Comparison of ENCODE assay signal across 9 mouse cellular contexts in the genomic region with DNA sequence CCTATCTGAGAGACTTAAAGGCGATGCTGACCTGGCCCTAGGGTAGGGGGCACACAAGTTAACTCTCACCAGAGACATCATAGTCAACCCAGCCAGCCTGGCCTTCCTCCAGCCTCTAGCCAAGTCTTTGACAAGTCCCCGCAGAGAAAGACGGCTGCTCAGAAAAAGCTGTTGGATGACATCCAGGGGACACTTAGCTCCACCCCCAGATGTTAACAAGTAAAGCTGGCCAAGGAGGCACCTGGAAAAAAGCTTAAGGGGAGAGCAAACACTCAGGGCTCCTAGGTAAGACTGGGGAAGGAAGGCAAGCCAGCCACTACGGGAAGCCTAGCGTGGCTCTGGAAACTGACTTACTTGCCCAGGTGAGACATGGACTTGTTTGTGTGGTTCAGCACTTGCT. TPM values are rescaled to one million over a fixed set of nuclear protein-coding genes. Genes with fewer than 3 reads are reported as not detected.
DNase-seq lines count a peak whose midpoint lies in the region; ATAC-seq and TF ChIP-seq lines count a peak whose summit lies in the region.
"Had no signal": no experiment of that assay in that cellular context is flagged by ENCODE, and none has a peak within 500 bp of the region (broad histone marks: within the 10 kb centered on the region; RNA-seq: fewer than 3 reads in every experiment).

No protein-coding gene starts in this region.

- H3K9ac ChIP-seq in kidney, postnatal 0 days (ENCODE audit: low read depth, low read length) = no peak overlapping the region

- H3K36me3 ChIP-seq in kidney, postnatal 0 days (ENCODE audit: insufficient read depth, low read length) = peaks cover 3% of the 10 kb centered on the region; the same call in 1 of the 2 replicates

- H3K4me1 ChIP-seq in kidney, postnatal 0 days (replicated peaks; ENCODE audit: insufficient read depth, low read length) = peaks cover 9% of the 10 kb centered on the region; the same call in 1 of the 2 replicates

- no peak overlapping the region for H3K4me2 ChIP-seq in kidney, postnatal 0 days (ENCODE audit: low read length)

- H3K4me3 ChIP-seq in kidney, postnatal 0 days (replicated peaks; ENCODE audit: low read depth, low read length) = no peak overlapping the region
- H3K4me3 ChIP-seq: myocyte had no signal

- 0 out of 2 replicates have a peak overlapping the region, but pooled peaks have one; percentile 20 for H3K27ac ChIP-seq in kidney, postnatal 0 days

- TF ChIP-seq CTCF in kidney, postnatal 0 days (IDR thresholded peaks at IDR 0.05; ENCODE audit: low read depth) = no peak

- intact Hi-C loops in left cerebral cortex, postnatal 4 days (cut with DNase I) = no loop called here

- WGBS in kidney, postnatal 0 days = 43% methylated on average over 5 of the region's 5 CpGs

- ATAC-seq in kidney, postnatal 0 days (replicated peaks; ENCODE audit: low FRiP score, low read depth) = no peak

- H3K9me3 ChIP-seq in kidney, postnatal 0 days (replicated peaks; ENCODE audit: low read length) = no peaks in the 10 kb centered on the region

- DNase-seq in left cerebral cortex, postnatal 4 days = peak; percentile 25
- DNase-seq in left cerebral cortex, adult 11 months (ENCODE audit: low spot score) = no peak
- peak; percentile 64 for DNase-seq in gastrocnemius, postnatal 25 days
- DNase-seq in kidney, postnatal 0 days (ENCODE audit: low spot score) = peak; percentile 23
- peak; percentile 78 to 83 for DNase-seq in lung, postnatal 4 days
- DNase-seq in layer of hippocampus, adult 9-11 months = no peak
- DNase-seq in frontal cortex, postnatal 14 days (ENCODE audit: low spot score in 2 of 2) = no peak
- DNase-seq in frontal cortex, postnatal 25 days (ENCODE audit: low spot score in 2 of 2) = no peak

- H3K27me3 ChIP-seq in kidney, postnatal 0 days (ENCODE audit: insufficient read depth, low read length) = no peaks in the 10 kb centered on the region

RNA-seq across cellular contexts. Expression of gene Emc6, which starts 4.7 kb away (rescaled TPM):
- 10 to 100 TPM; 59.8 to 64.3 TPM for total RNA-seq in left cerebral cortex, postnatal 4 days (2021)
- total RNA-seq in gastrocnemius, postnatal 25 days (2021) = 10 to 100 TPM; 77.8 to 87.8 TPM
- polyA plus RNA-seq in kidney, postnatal 0 days (2015; fragmentation: Nextera tagmentation; extraction: Ambion mirVana) = 182 and 187 TPM in 2 replicates

RNA-seq across cellular contexts. Expression of gene Tax1bp3, which starts 4.7 kb away (rescaled TPM):
- 10 to 100 TPM; 42.2 to 42.5 TPM for total RNA-seq in left cerebral cortex, postnatal 4 days (2021)
- total RNA-seq in gastrocnemius, postnatal 25 days (2021) = 10 to 100 TPM; 10.1 to 15.2 TPM
- polyA plus RNA-seq in kidney, postnatal 0 days (2015; fragmentation: Nextera tagmentation; extraction: Ambion mirVana) = 227 and 237 TPM in 2 replicates

RNA-seq across cellular contexts. Expression of gene P2rx5, which starts 12.0 kb away (rescaled TPM):
- total RNA-seq in left cerebral cortex, postnatal 4 days (2021) = 1 to 10 TPM in 1 of 2 experiments, under 1 TPM in 1; 0.72 to 1.0 TPM
- total RNA-seq in gastrocnemius, postnatal 25 days (2021) = 1 to 10 TPM; 8.7 to 9.7 TPM
- polyA plus RNA-seq in kidney, postnatal 0 days (2015; fragmentation: Nextera tagmentation; extraction: Ambion mirVana) = 1.3 and 1.6 TPM in 2 replicates

RNA-seq across cellular contexts. Expression of gene Ctns, which starts 26.7 kb away (rescaled TPM):
- 10 to 100 TPM; 17.7 to 21.1 TPM for total RNA-seq in left cerebral cortex, postnatal 4 days (2021)
- total RNA-seq in gastrocnemius, postnatal 25 days (2021) = 1 to 10 TPM; 5.6 to 7.4 TPM
- polyA plus RNA-seq in kidney, postnatal 0 days (2015; fragmentation: Nextera tagmentation; extraction: Ambion mirVana) = 21.7 and 22.8 TPM in 2 replicates

RNA-seq across cellular contexts. Expression of gene Shpk, which starts 27.1 kb away (rescaled TPM):
- 1 to 10 TPM; 1.1 to 1.2 TPM for total RNA-seq in left cerebral cortex, postnatal 4 days (2021)
- 1 to 10 TPM in 1 of 2 experiments, under 1 TPM in 1; 0.59 to 1.0 TPM for total RNA-seq in gastrocnemius, postnatal 25 days (2021)
- 3.8 and 3.9 TPM in 2 replicates for polyA plus RNA-seq in kidney, postnatal 0 days (2015; fragmentation: Nextera tagmentation; extraction: Ambion mirVana)

Comparison
In these comparisons a context has a peak if more than half of its experiments do, and no peak if none do; other contexts are left out.
1. DNase-seq: peak in left cerebral cortex, postnatal 4 days (single experiment), gastrocnemius, postnatal 25 days (single experiment), kidney, postnatal 0 days (single experiment) and lung, postnatal 4 days (2 of 2); none in left cerebral cortex, adult 11 months (single experiment), layer of hippocampus, adult 9-11 months (single experiment), frontal cortex, postnatal 14 days (0 of 2) and frontal cortex, postnatal 25 days (0 of 2).
2. RNA of gene P2rx5, which starts 12.0 kb away (total RNA-seq): 8.7 to 9.7 TPM in gastrocnemius, postnatal 25 days; 0.72 to 1.0 TPM in left cerebral cortex, postnatal 4 days; every median in the first group is over 4 times any median in the second.